Mouse (Mus musculus): ENCODE measurements around the gene Agbl2.
"Not testable (repeated sequence)": the region's sequence is repeated elsewhere in the genome, so short reads cannot be mapped to it uniquely, and the experiment has no call there.

Agbl2 gene

DNA sequence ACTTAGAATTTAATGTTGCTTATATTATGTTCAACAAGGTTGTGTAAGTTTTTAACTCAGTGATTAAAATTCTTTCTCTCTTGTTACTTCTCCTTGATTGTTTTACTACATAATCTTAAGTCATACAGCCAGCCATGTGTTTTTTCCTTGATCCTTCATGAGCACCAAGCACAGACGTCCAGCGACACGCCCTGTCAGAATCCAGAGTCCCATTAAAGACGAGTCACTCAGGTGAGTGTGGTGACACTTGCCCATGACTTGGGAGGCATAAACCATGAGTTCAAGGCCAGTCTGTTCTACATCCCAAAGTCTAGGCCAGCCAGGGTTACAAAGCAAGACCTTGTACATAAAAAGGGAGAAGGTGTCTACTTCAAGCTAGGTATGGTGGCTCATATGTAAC lies 33.6 kb downstream of the Agbl2 start:
- DNase-seq (ENCODE audit: low read depth) = no peak

DNA sequence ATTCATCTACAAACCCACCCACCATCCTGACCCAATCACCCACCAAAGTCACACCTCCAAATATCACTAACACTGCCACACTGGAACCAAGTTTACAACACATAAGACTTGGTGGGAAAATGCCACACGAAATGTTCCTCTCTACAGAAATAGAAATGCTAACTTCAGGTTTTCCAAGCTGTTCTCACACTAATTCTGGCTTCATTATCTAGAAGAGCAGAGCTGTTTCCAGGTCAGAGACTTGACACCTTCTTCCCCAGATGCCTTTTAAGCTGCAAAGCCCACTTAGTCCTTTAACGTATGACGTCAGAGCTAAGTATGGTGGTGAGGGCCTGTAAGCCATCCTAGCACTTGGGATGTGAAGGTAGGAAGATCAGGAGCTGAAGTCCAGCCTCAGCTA lies 36.2 kb downstream of the Agbl2 start:
- DNase-seq (ENCODE audit: low read depth) = no peak

DNA sequence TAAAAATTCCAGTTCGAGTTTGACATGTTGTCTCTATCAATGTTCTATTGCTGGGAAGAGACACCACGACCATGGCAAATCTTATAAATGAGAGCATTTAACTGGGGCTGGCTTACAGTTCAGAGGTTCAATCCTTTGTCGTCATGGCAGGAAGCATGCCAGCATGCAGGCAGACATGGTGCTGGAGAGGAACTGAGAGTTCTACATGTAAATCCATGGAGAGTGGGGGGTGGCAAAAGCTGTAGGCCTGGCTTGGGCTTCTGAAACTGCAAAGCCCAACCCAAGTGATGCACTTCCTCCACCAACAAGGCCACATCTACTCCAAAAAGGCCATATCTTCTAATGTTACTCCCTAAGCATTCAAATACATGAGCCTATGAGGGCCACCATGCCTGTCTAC lies 38.4 kb downstream of the Agbl2 start:
- no peak for DNase-seq (ENCODE audit: low read depth)

DNA sequence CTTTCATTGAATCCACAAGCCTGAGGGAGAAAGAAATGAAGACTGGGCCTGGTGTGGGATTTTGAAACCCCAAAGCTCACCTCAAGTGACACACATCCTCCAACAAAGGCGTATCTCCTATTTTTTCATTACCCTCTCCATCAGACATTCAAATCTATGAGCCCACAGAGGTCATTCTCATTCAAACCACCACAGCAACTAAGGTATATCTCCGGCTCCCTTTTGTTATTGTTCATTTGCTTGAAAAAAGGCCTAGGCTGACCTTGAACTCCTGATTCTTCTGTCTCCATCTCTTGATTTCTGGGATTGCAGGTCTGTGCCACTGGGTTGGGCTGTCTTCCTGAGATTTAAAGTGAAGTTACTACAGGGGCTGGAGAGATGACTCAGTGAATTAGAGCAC lies 40.5 kb downstream of the Agbl2 start:
- DNase-seq (ENCODE audit: low read depth) = no peak

DNA sequence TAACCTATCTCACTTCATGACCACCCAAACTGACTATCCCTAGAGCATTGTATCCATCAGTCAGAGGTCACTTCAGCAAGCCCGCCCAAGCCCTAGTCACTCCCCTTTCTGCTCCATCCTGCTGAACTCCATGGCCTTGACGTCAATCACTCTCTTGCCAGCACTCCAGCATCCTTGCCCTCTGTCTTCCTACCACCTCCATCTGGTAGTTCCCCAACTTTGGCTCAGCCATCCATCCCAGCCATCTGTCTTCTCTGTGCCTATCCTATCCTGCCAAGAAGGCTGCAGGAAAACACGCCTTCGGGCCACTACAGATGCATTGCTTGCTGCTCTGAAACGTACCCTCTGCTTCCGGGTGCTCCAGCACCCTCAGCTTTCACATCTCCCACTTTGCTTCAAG lies 41.3 kb downstream of the Agbl2 start:
- no peak for DNase-seq (ENCODE audit: low read depth)

DNA sequence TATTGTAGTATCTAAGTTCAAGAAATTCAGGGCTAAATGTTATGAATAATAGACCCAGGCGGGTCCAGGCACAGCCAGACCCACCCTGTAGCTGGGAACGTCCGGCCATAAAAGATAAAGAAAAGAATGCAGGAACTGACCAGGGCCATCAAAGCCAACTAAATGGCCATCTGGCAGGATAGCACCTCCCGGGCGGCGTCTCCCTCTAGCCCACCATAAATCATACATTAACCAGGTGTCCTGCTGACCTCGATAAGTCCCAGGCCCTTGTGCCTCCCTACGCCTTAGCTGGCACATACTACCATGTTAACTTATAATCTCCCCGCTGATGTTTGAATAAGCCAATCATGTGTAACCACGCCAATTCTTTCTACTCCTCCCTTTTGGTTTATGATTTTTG lies 42.0 kb downstream of the Agbl2 start:
- DNase-seq (ENCODE audit: low read depth) = not testable (repeated sequence)

DNA sequence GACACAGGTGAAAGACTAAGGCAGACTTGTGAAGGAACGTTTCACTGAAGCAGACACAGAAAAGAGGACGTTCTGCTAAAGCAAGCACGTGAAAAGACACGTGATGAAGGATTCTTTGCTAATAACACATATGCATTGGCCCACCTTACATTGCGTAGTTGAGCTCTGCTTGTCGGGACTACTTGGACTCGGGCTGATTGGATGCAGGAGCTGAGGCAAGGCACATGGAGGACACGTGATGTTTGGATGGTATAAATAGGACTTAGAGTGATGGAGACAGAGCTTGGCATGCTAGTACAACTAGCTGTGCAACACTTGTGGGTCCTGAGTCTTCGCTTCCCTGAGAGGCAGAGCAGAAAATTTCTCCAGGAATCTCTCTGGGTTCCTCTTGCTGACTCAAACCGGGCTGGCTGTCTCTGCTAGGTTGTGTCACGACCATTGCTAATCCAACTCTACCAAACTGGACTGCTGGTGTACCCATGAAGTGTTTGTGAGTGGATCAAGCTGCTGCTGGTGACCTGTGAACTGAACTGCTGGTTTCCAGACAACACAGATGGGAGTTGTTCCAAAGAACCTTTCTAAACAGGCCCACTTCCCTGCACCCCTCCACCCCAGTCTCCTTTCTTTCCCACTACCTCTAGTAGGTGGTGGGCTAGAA lies 43.1 kb downstream of the Agbl2 start:
- no peak for DNase-seq (ENCODE audit: low read depth)

DNA sequence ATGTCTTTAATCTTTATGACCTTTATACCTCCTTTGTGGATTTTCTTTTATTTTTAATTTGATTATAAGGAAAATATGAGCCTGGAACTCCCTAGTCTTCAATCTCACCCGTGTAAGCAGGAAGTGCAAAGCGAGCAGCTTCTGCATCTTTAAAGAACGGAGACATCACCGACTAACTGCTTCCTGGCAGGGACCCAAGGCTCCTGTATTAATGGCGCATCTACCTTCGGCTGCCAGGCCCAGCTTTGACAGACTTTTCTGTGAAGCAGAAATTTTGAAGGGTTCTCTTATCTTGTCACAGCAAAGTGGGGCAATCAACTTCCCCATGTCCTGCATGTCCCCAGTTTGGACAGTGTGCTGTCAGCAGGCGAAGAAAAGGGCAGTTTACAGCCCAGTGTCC lies 46.2 kb downstream of the Agbl2 start:
- DNase-seq (ENCODE audit: low read depth) = no peak

DNA sequence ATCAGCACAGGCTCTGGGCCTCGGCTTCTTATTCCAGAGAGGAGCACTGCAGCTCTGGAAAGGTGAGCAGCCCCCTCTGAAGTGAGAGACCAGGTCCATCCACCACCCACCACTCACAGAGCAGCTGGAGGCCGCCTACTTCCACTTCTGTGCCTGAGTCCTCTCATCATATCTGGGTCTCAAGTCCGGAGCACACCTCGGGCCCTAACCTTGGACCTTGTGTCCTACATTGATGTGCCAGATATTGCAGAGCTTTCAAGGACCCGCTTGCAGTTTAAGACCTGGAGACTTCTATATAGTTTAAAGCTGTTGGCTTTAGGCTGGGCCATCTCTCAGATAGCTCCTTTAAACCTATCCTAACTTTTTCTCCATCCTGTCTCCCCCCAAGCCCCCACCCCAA lies 51.0 kb downstream of the Agbl2 start:
- no peak for DNase-seq (ENCODE audit: low read depth)

DNA sequence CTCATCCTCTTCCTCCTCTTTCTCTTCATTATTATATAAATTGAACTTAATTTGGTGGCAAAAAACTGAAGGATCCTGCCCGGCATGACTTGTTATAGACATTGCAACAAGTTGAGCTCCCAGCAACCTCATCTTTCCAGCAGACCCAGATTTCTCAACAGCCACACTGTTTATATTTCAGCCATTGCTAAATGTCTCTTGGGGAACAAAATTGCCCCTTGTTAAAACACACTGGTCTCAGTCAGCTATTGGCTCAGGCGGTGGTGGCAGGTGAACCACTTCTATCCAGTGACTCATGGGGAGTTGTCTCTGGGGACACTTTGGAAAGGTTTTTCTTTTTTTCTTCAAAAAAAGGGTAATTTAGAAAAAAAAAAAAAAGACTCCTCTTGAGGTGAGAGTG lies 56.1 kb downstream of the Agbl2 start:
- DNase-seq (ENCODE audit: low read depth) = no peak

DNA sequence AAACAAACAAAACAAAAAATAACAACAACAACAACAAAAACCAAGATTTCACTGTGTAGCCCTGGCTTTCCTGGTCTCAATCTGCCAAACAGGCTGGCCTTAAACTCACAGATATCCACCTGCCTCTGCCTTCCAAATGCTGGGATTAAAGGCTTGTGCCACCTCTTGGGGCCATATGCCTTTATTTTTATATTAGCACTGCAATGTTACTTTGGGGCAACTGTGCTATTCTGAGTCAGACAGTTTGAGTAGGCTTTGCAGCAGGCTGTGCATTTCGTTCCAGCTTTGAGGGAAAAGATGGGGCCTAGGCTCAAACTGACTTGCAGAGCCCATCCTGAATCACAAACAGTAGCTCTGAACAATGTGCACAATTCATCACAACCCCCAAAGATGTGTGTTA lies 61.1 kb downstream of the Agbl2 start:
- DNase-seq (ENCODE audit: low read depth) = no peak

DNA sequence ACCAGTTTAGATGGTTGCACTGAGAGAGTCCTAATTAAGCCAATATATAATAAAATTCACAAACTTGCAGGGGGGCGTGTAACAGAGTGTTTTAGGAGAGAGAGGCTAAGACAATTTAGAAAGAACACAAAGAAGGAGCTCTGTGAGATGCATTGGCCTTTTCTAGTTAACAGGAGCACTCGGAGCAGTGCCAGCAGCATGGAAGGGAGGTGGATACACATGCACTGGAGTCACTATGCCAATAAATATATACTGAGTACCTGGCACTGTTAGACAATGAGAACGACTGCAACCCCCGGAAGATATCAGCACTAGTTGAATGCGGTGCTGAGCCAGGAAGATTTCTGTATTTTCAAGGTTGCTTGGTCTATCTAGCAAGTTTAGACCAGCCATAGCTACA lies 61.7 kb downstream of the Agbl2 start:
- no peak for DNase-seq (ENCODE audit: low read depth)

DNA sequence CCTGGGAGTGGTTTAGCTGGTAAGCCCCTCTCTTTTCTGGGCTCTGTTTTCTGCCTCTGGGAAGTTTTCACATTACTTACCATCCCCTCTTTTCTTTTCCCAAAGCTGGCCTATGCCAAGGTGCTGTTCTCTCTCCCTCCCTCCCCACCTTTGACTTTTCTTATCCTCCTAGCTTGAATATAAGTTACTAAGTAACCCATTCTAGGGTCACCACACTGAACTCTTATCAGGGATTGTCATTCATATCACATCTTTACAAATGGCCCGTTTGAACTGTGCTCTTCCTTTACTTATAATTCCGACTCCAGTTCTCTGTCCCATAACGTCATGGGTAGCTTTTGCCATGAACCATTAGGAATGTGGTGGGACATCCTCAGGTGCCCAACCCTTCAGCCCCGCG lies 62.7 kb downstream of the Agbl2 start:
- no peak for DNase-seq (ENCODE audit: low read depth)

DNA sequence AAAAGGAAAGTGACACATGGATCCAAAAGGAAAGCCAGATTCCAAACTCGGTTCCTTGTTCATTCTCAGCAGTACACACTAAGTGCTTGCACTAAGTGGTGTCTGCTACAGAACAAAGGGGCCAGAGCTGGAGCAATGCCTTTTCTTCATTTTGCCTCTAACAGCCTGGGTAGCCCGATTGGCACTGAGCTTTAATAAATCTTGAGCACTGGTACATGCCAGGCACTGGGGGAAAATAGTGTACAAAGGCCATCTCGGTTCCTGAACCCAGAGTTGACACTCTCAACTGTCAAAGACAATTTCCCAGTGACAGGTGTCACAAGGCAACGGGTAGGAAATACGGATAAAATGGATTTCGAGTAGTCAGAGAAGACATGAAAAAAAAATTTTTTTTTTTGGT lies 63.6 kb downstream of the Agbl2 start:
- DNase-seq (ENCODE audit: low read depth) = no peak

DNA sequence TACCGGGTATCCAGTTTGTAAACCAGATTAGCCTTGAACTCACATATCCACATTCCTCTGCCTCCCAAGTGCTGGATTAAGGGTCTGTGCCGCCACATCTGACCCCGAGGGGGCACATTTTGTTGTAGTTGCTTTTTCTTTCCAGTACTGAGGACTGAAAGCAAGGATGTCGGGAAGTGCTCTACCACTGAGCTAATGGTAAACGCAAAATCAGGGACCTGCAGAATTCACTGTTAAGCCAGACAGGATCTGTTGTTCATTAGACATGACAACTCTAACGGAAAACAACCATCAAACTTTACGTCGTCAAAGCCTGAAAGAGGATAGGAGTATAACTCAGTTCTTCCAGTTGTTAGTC lies 64.0 kb downstream of the Agbl2 start:
- no peak for DNase-seq (ENCODE audit: low read depth)

DNA sequence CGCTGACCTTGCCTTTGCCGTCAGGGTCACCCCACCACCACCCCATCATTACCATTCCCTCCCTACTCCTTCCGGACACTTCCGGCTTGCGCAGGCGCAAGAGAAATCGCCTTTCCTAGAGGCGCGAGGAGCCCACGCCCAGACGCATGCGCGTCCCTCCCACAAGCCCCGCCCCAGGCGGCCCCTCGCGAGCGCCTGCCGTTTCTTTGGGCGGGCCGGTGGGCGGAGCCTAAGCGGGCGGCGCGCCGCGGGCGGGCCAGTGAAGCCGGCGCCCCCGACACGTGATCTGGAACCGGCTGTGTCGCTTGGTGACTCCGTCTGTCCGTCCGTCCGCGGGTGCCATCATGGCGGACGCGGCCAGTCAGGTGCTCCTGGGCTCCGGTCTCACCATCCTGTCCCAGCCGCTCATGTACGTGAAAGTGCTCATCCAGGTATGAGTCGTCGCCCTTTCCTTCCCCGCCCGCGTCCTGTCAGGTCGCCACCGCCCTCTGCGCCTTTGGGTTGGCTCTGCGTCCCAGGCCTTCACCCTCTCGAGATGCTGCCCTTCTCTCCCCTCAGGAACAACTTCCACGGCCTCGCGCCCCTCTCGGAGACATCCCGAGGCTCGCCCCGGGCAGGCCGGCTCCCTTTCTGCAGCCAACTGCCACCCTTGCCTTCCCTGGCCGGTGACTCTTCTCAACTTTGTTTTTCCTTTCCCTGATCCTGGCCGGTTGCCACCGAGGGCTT lies 64.6 kb downstream of the Agbl2 start, which contains the start of gene Mtch2:
Gene Mtch2, plus strand, starts transcription at position 201 of the 726 bp plus-strand sequence.
- DNase-seq (ENCODE audit: low read depth) = peak; percentile 94

DNA sequence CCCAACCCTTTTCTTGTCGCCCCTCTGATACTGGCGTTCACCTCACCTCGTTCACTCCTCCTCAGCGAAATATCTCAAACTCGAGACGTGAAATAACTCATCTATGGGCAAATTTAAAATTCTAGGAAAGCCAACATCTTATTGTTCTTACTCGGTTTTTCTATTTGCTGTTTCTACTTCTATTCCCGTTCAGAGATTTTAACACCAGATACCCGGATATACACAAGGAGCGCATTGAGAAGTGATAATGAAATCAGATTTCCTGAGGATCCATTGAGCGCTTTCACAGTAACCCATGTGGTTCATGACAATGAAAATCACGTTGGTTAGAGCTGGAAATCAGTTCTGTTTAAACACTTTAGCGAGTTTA lies 65.1 kb downstream of the Agbl2 start:
- no peak for DNase-seq (ENCODE audit: low read depth)

DNA sequence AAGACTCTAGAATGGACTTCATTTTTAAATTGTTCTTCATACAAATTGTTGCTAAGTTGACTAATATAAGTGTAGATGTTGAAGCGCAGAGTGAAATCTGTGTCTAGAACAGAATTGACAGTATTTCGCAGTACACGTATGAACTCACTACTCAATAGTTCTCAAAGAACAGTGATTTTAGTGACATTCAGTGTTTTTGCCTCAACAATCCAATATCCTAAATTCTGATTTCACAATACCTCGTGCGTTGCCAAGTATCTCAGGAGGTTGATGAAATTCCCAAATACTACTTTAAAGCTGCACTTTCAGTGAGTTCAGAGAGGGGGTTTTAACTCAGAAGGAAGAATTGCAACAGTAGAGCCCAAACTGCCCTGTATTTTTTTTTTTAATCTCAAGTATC lies 65.8 kb downstream of the Agbl2 start:
- DNase-seq (ENCODE audit: low read depth) = no peak

DNA sequence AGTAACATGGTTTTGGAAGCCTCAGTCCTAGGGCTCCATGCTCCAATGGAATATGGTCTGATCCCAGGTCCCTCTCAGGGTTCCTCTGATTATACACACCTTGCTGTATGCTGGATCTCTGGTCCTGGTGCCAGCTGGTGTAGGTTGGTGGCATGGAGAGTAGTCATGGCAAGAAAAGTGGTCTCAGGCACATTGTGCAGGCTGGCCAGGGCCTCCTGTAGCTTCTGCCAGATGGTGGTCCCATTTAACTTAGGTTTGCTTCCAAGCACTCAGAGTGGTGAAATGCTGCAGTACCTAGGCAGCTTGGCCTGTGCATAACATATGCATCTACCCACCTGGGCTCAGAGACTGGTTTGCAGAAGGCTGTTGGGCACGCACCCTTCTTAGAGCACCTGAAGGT lies 67.9 kb downstream of the Agbl2 start:
- no peak for DNase-seq (ENCODE audit: low read depth)

DNA sequence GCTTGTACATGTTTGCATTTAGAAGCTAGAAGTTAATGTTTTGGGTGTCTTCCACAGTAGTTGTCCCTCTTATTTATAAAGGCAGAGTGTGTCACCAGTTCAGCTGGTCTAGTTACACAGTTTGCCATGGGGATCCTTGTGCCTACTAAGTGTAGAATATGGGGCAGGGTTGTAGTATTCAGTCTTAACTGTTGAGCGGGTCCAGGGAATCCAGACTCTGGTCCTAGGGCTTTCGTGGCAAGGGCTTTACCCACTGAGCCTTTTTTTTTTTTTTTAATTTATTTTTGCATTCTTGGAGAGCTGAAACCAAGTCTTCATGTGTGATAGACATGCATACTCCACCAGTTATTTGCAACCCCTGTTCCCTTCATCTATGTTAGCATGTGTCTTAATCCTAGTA lies 79.0 kb downstream of the Agbl2 start:
- DNase-seq (ENCODE audit: low read depth) = no peak

DNA sequence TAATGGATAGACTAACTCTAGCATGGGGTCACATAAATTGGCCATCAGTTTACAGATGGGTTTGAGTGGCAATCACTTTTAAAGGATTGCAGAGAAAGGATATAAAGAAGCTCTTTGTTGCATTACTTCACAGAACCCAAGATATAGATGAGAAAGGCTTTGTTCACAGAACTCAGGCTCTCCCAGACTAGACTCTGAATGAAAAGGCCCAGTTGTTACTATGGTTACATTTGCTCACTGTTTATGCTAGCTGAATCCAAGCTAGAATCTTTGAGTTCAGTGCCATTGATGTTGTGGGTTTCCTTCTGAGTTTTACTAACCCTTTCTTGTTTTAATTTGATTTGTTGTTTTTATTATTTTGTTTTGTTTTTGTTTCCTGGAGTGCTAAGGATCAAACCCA lies 81.7 kb downstream of the Agbl2 start:
- no peak for DNase-seq (ENCODE audit: low read depth)

DNA sequence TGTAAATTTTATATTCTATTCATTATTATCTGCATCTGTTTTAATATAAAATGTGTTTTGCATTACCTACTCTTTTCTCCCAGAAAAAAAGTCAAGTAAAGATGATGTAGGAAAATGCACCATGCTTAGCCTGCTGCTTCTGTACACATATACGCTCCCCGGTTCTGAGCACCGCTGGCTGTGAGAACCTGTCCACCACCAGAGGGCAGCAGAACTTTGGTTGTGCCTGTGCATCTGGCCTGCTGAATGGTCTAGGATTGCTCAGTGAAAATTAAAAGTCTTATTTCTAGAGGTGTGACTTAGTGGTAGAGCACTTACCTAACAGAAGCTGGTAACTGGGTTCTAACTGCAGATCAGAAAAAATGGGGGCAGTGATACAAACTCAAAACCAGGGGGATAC lies 84.0 kb downstream of the Agbl2 start:
- peak; percentile 73 for DNase-seq (ENCODE audit: low read depth)

DNA sequence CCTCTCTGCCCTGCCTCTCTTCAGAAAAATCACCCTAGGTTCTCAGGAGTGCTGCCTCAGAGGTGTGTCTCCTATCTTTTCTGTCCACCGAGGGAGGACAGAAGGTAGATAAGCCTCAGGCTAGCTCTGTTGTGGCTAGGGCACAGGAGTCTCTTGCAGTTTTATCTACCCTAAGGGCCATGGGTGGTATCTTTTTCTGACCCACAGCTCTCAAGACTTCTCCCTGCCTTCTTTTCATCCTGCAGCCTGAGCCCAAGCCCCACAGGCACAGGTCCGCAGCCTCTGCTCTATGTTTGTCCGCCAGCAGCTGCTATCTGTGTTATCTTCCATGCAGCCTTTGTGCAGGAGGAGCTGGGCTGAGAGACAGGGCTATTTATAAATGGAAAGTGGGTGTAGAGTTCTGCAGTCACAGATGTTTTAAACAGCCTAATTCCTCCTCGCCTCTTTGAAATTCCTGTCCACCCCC lies 87.6 kb downstream of the Agbl2 start:
- no peak for DNase-seq (ENCODE audit: low read depth)
